Mouse (Mus musculus) embryonic fibroblast, embryonic 13.5 days (primary cell): ENCODE data around the gene Rinl.

Experiments
- CTCF ChIP-seq: IDR thresholded peaks from 2 replicates; pipeline ENCODE4 v1.5.1; 2011; ENCODE audit warnings: mild to moderate bottlenecking, control low read depth, low read length, moderate library complexity, borderline replicate concordance; ENCODE audit not compliant: insufficient read depth
- POLR2A ChIP-seq: IDR thresholded peaks from 2 replicates; pipeline ENCODE4 v1.6.1; 2011; ENCODE audit warnings: low read depth, mild to moderate bottlenecking, control low read depth, low read length, moderate library complexity

GRCm38 (mm10) chr7:28812949-28813348 is 24.2 kb downstream of the Rinl start:
- TF ChIP-seq CTCF, result no peak
- TF ChIP-seq POLR2A, result no peak; the same call in 1 of the 2 replicates
